Mouse (Mus musculus) heart, embryonic 14.5 days (tissue): ENCODE results near the gene Gm49601. TPM values are rescaled to one million over a fixed set of nuclear protein-coding genes. Genes with fewer than 3 reads are reported as not detected.
A peak's percentile ranks its signal among the peaks of the same experiment; 100 is the strongest.

Experiments used
- ATAC-seq: fragments of 200-750 bp; cut with Nextera tagmentation; 2 replicates; pipeline ENCODE4 v1.8.0; 2017; ENCODE audit warnings: low read depth, moderate TSS enrichment; ENCODE audit not compliant: insufficient number of reproducible peaks, insufficient read depth, low FRiP score
- H3K27ac ChIP-seq, 2 experiments: fragments of 200-500 bp in 1 of 2; fragments of 300-500 bp in 1 of 2; sonication (generic) in 1 of 2; replicated peaks in 1 of 2; 2 replicates each; pipeline ENCODE4 v1.5.1; 2012 to 2014; ENCODE audit warnings: low read depth in 2 of 2, low read length in 2 of 2, control low read depth in 1 of 2, mild to moderate bottlenecking in 1 of 2, mixed read lengths in 1 of 2; ENCODE audit not compliant: control insufficient read depth in 1 of 2, insufficient read depth in 1 of 2
- H3K27me3 ChIP-seq: fragments of 300-500 bp; sonication (generic); 2 replicates; pipeline ENCODE4 v1.6.1; 2014; ENCODE audit warnings: mild to moderate bottlenecking, low read length, control low read depth; ENCODE audit not compliant: control insufficient read depth, insufficient read depth
- H3K36me3 ChIP-seq: fragments of 300-500 bp; sonication (generic); 2 replicates; pipeline ENCODE4 v1.6.1; 2014; ENCODE audit warnings: mild to moderate bottlenecking, control low read depth, low read length, mixed read lengths; ENCODE audit not compliant: control insufficient read depth, insufficient read depth
- H3K4me1 ChIP-seq, 2 experiments: fragments of 200-500 bp in 1 of 2; fragments of 300-500 bp in 1 of 2; sonication (generic) in 1 of 2; 2 replicates each; pipeline ENCODE4 v1.6.1; 2012 to 2014; ENCODE audit warnings: low read length in 2 of 2, control low read depth in 1 of 2, mixed read lengths in 1 of 2; ENCODE audit not compliant: control insufficient read depth in 2 of 2, insufficient read depth in 2 of 2
- H3K4me2 ChIP-seq: fragments of 300-500 bp; sonication (generic); 2 replicates; pipeline ENCODE4 v1.6.1; 2014; ENCODE audit warnings: mild to moderate bottlenecking, low read length
- H3K4me3 ChIP-seq, 2 experiments: fragments of 200-500 bp in 1 of 2; fragments of 300-500 bp in 1 of 2; sonication (generic) in 1 of 2; 2 replicates each; pipeline ENCODE4 v1.5.1; 2012 to 2014; ENCODE audit warnings: low read length in 2 of 2, mild to moderate bottlenecking in 2 of 2, control low read depth in 1 of 2, low read depth in 1 of 2, moderate library complexity in 1 of 2; ENCODE audit not compliant: control insufficient read depth in 1 of 2, insufficient read depth in 1 of 2
- H3K9ac ChIP-seq: fragments of 300-500 bp; sonication (generic); 2 replicates; pipeline ENCODE4 v1.6.1; 2014; ENCODE audit warnings: mild to moderate bottlenecking, low read length
- H3K9me3 ChIP-seq: fragments of 300-500 bp; sonication (generic); 2 replicates; pipeline ENCODE4 v1.6.1; 2016; ENCODE audit warnings: low read length, control low read depth; ENCODE audit not compliant: control insufficient read depth
- WGBS: fragments of 180-500 bp; shearing (Covaris S2); extraction: QIAGEN DNeasy Blood & Tissue Kit; methylation state at CpG from one replicate; pipeline ENCODE4 v1.1.7; 2014; 5-methylcytosine and 5-hydroxymethylcytosine counted together
- polyA plus RNA-seq: library from polyadenylated mRNA; unstranded; fragments of >200 nt; fragmentation: Nextera tagmentation; extraction: Ambion mirVana; gene quantifications from 2 replicates; pipeline ENCODE4 v1.2.1, GENCODE M21; 2014

The Gm49601 gene
- polyA plus RNA-seq, 1 experiment from 2014 or later, result 1.1 TPM

- no peak overlapping the region for H3K9ac ChIP-seq
- H3K4me2 ChIP-seq, result no peak overlapping the region
- H3K36me3 ChIP-seq, result no peaks in the 10 kb centered on the region
- H3K4me3 ChIP-seq, result no peak overlapping the region
- no peak for ATAC-seq
- 84% methylated on average over 5 of the region's 5 CpGs for WGBS
- no peak overlapping the region for H3K27ac ChIP-seq
- peaks cover 17 to 22% of the 10 kb centered on the region in 2 experiments for H3K4me1 ChIP-seq
- H3K9me3 ChIP-seq, result no peaks in the 10 kb centered on the region
- peaks cover 20% of the 10 kb centered on the region for H3K27me3 ChIP-seq
Measured at GRCm38 (mm10) chr16:18605705-18606104, 20.5 kb downstream of the Gm49601 start.

- ATAC-seq, result peak; percentile 52
- 24% methylated on average over 7 of the region's 8 CpGs for WGBS
Measured at GRCm38 (mm10) chr16:18604267-18604701, 21.9 kb downstream of the Gm49601 start.

GRCm38 (mm10) chr16:18601447-18601846, 24.8 kb downstream of the Gm49601 start:
- no peak overlapping the region for H3K4me3 ChIP-seq
- ATAC-seq, result no peak
- H3K4me1 ChIP-seq, result peaks cover 17 to 22% of the 10 kb centered on the region in 2 experiments
- no peaks in the 10 kb centered on the region for H3K36me3 ChIP-seq
- WGBS, result 45% methylated on average over 7 of the region's 7 CpGs
- H3K4me2 ChIP-seq, result no peak overlapping the region
- no peak overlapping the region for H3K27ac ChIP-seq
- H3K9ac ChIP-seq, result no peak overlapping the region
- H3K9me3 ChIP-seq, result no peaks in the 10 kb centered on the region
- H3K27me3 ChIP-seq, result peaks cover 14% of the 10 kb centered on the region

More at GRCm38 (mm10) chr16:18604267-18604701, 21.9 kb downstream of the Gm49601 start:
- H3K4me2 ChIP-seq, result no peak overlapping the region
- peaks cover 17 to 22% of the 10 kb centered on the region in 2 experiments for H3K4me1 ChIP-seq
- H3K27me3 ChIP-seq, result peaks cover 11% of the 10 kb centered on the region; the same call in 1 of the 2 replicates
- peak overlapping the region; percentile 56 to 70 for H3K27ac ChIP-seq
- H3K36me3 ChIP-seq, result no peaks in the 10 kb centered on the region
- peak overlapping the region; percentile 3; the same call in 1 of the 2 replicates for H3K9ac ChIP-seq
- no peak overlapping the region for H3K4me3 ChIP-seq
- no peaks in the 10 kb centered on the region for H3K9me3 ChIP-seq

- Histone ChIP-seq H3K9ac (no peak overlapping the region), H3K4me1 (peaks cover 3% of the 10 kb centered on the region in 2 experiments; a peak in 1 of 4 replicates), H3K4me2 (no peak overlapping the region), H3K4me3 (no peak overlapping the region), H3K36me3 (no peaks in the 10 kb centered on the region), H3K27me3 (peaks cover 38% of the 10 kb centered on the region), H3K9me3 (no peaks in the 10 kb centered on the region), H3K27ac (no peak overlapping the region)
- WGBS, result 68% methylated on average over 3 of the region's 3 CpGs
- ATAC-seq, result no peak
Measured at GRCm38 (mm10) chr16:18598006-18598405, 28.2 kb downstream of the Gm49601 start.

GRCm38 (mm10) chr16:18596255-18596654, 30.0 kb downstream of the Gm49601 start:
- Histone ChIP-seq H3K27ac (no peak overlapping the region), H3K4me3 (no peak overlapping the region), H3K9me3 (no peaks in the 10 kb centered on the region), H3K4me2 (no peak overlapping the region), H3K4me1 (peaks cover 2 to 6% of the 10 kb centered on the region in 2 experiments; a peak in 2 of 4 replicates), H3K9ac (no peak overlapping the region), H3K36me3 (no peaks in the 10 kb centered on the region), H3K27me3 (peaks cover 52% of the 10 kb centered on the region)
- WGBS, result 40% methylated on average over 4 of the region's 5 CpGs
- ATAC-seq, result no peak

- no peak overlapping the region for H3K27ac ChIP-seq
- no peaks in the 10 kb centered on the region for H3K9me3 ChIP-seq
- H3K9ac ChIP-seq, result no peak overlapping the region
- no peak overlapping the region for H3K4me2 ChIP-seq
- H3K4me3 ChIP-seq, result no peak overlapping the region
- ATAC-seq, result no peak
- H3K4me1 ChIP-seq, result peaks cover 9 to 21% of the 10 kb centered on the region in 2 experiments; a peak in 3 of 4 replicates
- no peaks in the 10 kb centered on the region for H3K36me3 ChIP-seq
- WGBS, result 66% methylated on average over 2 of the region's 2 CpGs
- H3K27me3 ChIP-seq, result peaks cover 71% of the 10 kb centered on the region
Measured at GRCm38 (mm10) chr16:18593930-18594329, 32.3 kb downstream of the Gm49601 start.

- Histone ChIP-seq H3K36me3 (no peaks in the 10 kb centered on the region), H3K9me3 (no peaks in the 10 kb centered on the region), H3K4me3 (peak overlapping the region; percentile 0 to 24; a peak in 3 of 4 replicates), H3K4me2 (peak overlapping the region; percentile 61), H3K27ac (no peak overlapping the region), H3K9ac (no peak overlapping the region; the same call in 1 of the 2 replicates), H3K27me3 (peaks cover 88% of the 10 kb centered on the region), H3K4me1 (peaks cover 11 to 34% of the 10 kb centered on the region in 2 experiments; a peak in 3 of 4 replicates)
- no peak for ATAC-seq
- WGBS, result 3% methylated on average over 59 of the region's 59 CpGs
Measured at GRCm38 (mm10) chr16:18591047-18592018, 34.9 kb downstream of the Gm49601 start.
